Mouse (Mus musculus): Measurements from ENCODE around the gene Mllt3.

DNA sequence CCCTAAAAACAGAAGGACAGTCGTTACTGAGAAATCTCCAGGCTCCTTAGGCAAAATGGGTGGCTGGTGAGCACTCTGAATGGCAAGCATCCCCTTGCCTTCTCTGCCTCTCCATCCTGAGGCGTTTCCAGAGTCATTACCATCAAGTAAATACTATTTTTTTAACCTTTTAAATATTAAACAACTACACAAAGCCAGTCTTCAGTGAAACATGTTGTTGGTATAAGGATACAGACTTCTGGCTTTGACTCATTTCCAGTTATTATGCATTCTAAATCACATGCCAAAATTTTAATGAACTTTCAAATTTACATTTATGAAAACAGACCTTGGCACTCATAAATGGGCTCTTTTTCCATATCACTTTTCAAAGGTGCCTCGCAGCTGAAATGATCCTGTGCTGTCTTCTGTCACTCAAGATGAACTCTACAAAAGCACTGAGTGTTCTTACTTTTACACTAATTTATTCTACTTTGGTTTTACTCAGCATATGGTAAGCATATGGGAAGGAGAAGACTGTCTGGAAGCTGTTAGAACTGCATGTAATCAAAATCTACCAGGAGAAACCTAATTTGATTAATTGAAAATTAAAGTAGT is 104.5 kb downstream of the Mllt3 start:
- TF ChIP-seq CTCF (IDR thresholded peaks at IDR 0.05; ENCODE audit: borderline replicate concordance, control insufficient read depth, extremely low read depth, insufficient read depth, low read length, poor library complexity) = no peak
- no peak for TF ChIP-seq POLR2A (IDR thresholded peaks at IDR 0.05; ENCODE audit: control insufficient read depth, extremely low read depth, insufficient read depth, low read length, poor library complexity)
